Mouse (Mus musculus) bone marrow, adult 2 months (tissue): ENCODE measurements around the gene Ggct. TPM values are rescaled to one million over a fixed set of nuclear protein-coding genes. Genes with fewer than 3 reads are reported as not detected.

ENCODE experiments used
- H3K27ac ChIP-seq: fragments of 200-500 bp; 2 replicates; pipeline ENCODE4 v1.5.1; 2012; ENCODE audit warnings: low read depth, mild to moderate bottlenecking, control low read depth, inconsistent platforms, low read length; ENCODE audit not compliant: control insufficient read depth, poor library complexity, insufficient read depth
- H3K4me1 ChIP-seq: fragments of 200-500 bp; 2 replicates; pipeline ENCODE4 v1.6.1; 2011; ENCODE audit warnings: low read length; ENCODE audit not compliant: control insufficient read depth, insufficient read depth
- H3K4me3 ChIP-seq: fragments of 200-500 bp; replicated peaks from 2 replicates; pipeline ENCODE3; 2011; ENCODE audit warnings: mild to moderate bottlenecking, low read depth, low read length, control low read depth; ENCODE audit not compliant: control insufficient read depth
- CTCF ChIP-seq: fragments of 200-500 bp; IDR thresholded peaks from 2 replicates; pipeline ENCODE4 v1.5.1; 2011; ENCODE audit warnings: low read length, control low read depth; ENCODE audit not compliant: control insufficient read depth, insufficient read depth
- POLR2A ChIP-seq: fragments of 200-500 bp; IDR thresholded peaks from 2 replicates; pipeline ENCODE4 v1.6.1; 2011; ENCODE audit warnings: low read depth, mild to moderate bottlenecking, control low read depth, low read length, borderline replicate concordance; ENCODE audit not compliant: control insufficient read depth
- WGBS: fragments of 180-500 bp; shearing (Covaris S2); methylation state at CpG from one replicate; pipeline ENCODE4 v1.1.7; 2018; 5-methylcytosine and 5-hydroxymethylcytosine counted together
- polyA plus RNA-seq: library from polyadenylated mRNA; stranded (reverse); fragments of >200 nt; gene quantifications from 2 replicates; pipeline ENCODE4 v1.2.4, GENCODE M21; 2011; ENCODE audit warnings: low replicate concordance; ENCODE audit not compliant: missing spikeins, insufficient read depth, insufficient read length

Ggct gene
- polyA plus RNA-seq, 1 experiment: 13.2 TPM

- 43% methylated on average over 8 of the region's 8 CpGs for WGBS
- Histone ChIP-seq H3K4me3 (peak overlapping the region; percentile 79), H3K27ac (peak overlapping the region; percentile 83; the same call in 1 of the 2 replicates), H3K4me1 (no peaks in the 10 kb centered on the region; the same call in 1 of the 2 replicates)
- TF ChIP-seq CTCF (no peak), POLR2A (no peak)
Observed at GRCm38 (mm10) chr6:54971731-54972110, 21.0 kb downstream of the Ggct start.

- no peak overlapping the region for H3K27ac ChIP-seq
- no peaks in the 10 kb centered on the region; the same call in 1 of the 2 replicates for H3K4me1 ChIP-seq
- TF ChIP-seq POLR2A (no peak), CTCF (no peak)
- WGBS: 78% methylated on average over 9 of the region's 9 CpGs
- H3K4me3 ChIP-seq: no peak overlapping the region
Observed at GRCm38 (mm10) chr6:54970506-54970905, 22.2 kb downstream of the Ggct start.

DNA sequence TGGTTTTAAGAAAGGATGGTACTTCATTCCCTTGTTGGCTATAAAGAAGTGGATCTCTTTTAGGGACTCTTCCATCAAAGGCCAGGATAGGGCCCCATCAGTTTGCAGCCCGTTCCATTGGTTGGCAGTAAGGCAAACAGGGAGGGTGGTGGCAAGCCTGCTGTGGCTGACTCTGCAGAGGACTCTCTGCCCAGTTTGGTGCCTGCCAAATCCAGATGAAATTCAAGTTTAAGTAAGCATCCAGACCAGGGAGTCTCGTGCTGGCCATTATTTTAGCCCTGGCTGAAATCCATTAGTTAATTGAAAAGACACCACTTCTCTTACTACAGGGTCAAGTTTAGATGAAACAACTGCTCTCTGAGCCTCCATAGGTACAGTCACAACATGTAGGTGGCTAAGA, 22.9 kb downstream of the Ggct start:
- Histone ChIP-seq H3K4me1 (no peaks in the 10 kb centered on the region; the same call in 1 of the 2 replicates), H3K4me3 (no peak overlapping the region), H3K27ac (no peak overlapping the region)
- 71% methylated on average over 2 of the region's 2 CpGs for WGBS
- TF ChIP-seq CTCF (no peak), POLR2A (no peak)

- TF ChIP-seq CTCF (no peak), POLR2A (no peak)
- H3K27ac ChIP-seq: no peak overlapping the region
- H3K4me1 ChIP-seq: no peaks in the 10 kb centered on the region
- 69% methylated on average over 10 of the region's 10 CpGs for WGBS
- H3K4me3 ChIP-seq: no peak overlapping the region
Observed at GRCm38 (mm10) chr6:54967591-54967990, 25.2 kb downstream of the Ggct start.

GRCm38 (mm10) chr6:54965234-54965633, 27.5 kb downstream of the Ggct start:
- no peak for TF ChIP-seq CTCF
- no peak for TF ChIP-seq POLR2A
- 65% methylated on average over 5 of the region's 5 CpGs for WGBS
- Histone ChIP-seq H3K4me1 (no peaks in the 10 kb centered on the region), H3K27ac (no peak overlapping the region), H3K4me3 (no peak overlapping the region)

GRCm38 (mm10) chr6:54964755-54965154, 28.0 kb downstream of the Ggct start:
- Histone ChIP-seq H3K4me1 (peaks cover 1% of the 10 kb centered on the region; the same call in 1 of the 2 replicates), H3K4me3 (no peak overlapping the region), H3K27ac (no peak overlapping the region)
- no peak for TF ChIP-seq POLR2A
- TF ChIP-seq CTCF: no peak
- 74% methylated on average over 1 of the region's 1 CpGs for WGBS

GRCm38 (mm10) chr6:54963599-54963998, 29.2 kb downstream of the Ggct start:
- 85% methylated on average over 2 of the region's 2 CpGs for WGBS
- TF ChIP-seq CTCF (no peak), POLR2A (no peak)
- peaks cover 1% of the 10 kb centered on the region; the same call in 1 of the 2 replicates for H3K4me1 ChIP-seq
- H3K27ac ChIP-seq: no peak overlapping the region
- no peak overlapping the region for H3K4me3 ChIP-seq

DNA sequence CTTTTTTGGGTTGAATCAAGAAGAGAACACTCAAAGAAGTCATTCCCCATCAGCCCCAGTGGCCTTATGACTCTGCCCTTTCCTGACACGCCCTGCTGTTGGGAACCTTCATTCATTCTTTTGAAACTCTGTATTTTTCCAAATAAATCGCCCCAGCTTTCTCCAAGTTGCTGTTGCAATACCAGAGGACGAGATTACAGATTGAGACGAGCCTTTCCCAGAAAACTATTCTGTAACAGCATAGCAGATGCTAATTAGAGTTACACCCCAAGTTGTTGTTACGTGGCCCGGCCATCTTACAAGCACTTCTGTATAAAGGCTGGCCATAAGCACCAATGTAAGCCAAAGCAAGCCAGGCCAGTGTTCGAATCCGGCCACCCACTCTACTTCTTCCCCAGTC, 35.1 kb downstream of the Ggct start:
- WGBS: 65% methylated on average over 8 of the region's 8 CpGs
- Histone ChIP-seq H3K4me3 (no peak overlapping the region), H3K27ac (no peak overlapping the region), H3K4me1 (peaks cover 4% of the 10 kb centered on the region)
- TF ChIP-seq CTCF (no peak), POLR2A (no peak)

DNA sequence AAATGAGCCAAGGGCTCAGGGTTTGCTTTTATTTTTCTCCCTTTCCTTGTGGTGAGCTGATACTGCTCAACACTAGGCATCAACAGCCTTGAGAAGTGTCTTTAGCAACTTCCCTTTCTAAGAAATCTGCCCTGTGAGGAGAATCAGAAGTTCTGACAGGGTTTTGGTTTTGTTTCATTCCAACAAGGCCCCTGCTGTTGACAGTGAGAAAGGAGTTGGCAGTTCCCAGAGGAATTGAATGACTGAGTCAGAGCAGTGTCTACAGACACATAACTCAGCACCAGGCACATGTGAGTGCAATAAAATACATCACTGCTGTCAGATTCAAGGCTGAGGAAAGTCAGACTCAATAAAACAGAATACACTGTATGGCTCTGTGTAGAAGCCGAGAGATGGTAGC, 36.3 kb downstream of the Ggct start:
- Histone ChIP-seq H3K4me1 (peaks cover 4% of the 10 kb centered on the region), H3K4me3 (no peak overlapping the region), H3K27ac (peak overlapping the region; percentile 67; the same call in 1 of the 2 replicates)
- no peak for TF ChIP-seq CTCF
- no peak for TF ChIP-seq POLR2A
- WGBS: 36% methylated on average over 1 of the region's 1 CpGs
